Mouse (Mus musculus) hindbrain, postnatal 0 days (tissue): ENCODE measurements around the gene Bcat2. TPM values are rescaled to one million over a fixed set of nuclear protein-coding genes. Genes with fewer than 3 reads are reported as not detected.
A peak's percentile ranks its signal among the peaks of the same experiment; 100 is the strongest.
"Not testable (repeated sequence)": the region's sequence is repeated elsewhere in the genome, so short reads cannot be mapped to it uniquely, and the experiment has no call there.

ENCODE experiments used
- ATAC-seq: fragments of 200-750 bp; cut with Nextera tagmentation; 2 replicates; pipeline ENCODE4 v1.8.0; 2017; ENCODE audit warnings: mild to moderate bottlenecking, moderate TSS enrichment, moderate library complexity
- DNase-seq: peaks from one replicate; pipeline ENCODE4 v3.0.0-alpha.2; 2015; ENCODE audit warnings: low spot score
- H3K27ac ChIP-seq: fragments of 300-500 bp; sonication (generic); 2 replicates; pipeline ENCODE4 v1.5.1; 2014; ENCODE audit warnings: mild to moderate bottlenecking
- H3K27me3 ChIP-seq: fragments of 300-500 bp; sonication (generic); 2 replicates; pipeline ENCODE4 v1.6.1; 2014; ENCODE audit warnings: low read length, mixed read lengths; ENCODE audit not compliant: insufficient read depth
- H3K36me3 ChIP-seq: fragments of 300-500 bp; sonication (generic); 2 replicates; pipeline ENCODE4 v1.6.1; 2014; ENCODE audit warnings: low read length, mixed read lengths; ENCODE audit not compliant: insufficient read depth
- H3K4me1 ChIP-seq: fragments of 300-500 bp; sonication (generic); 2 replicates; pipeline ENCODE4 v1.6.1; 2014; ENCODE audit warnings: antibody characterized with exemption, low read length, mixed read lengths; ENCODE audit not compliant: insufficient read depth
- H3K4me2 ChIP-seq: fragments of 300-500 bp; sonication (generic); 2 replicates; pipeline ENCODE4 v1.6.1; 2014; ENCODE audit warnings: low read depth, mild to moderate bottlenecking, low read length, moderate library complexity, mixed read lengths
- H3K4me3 ChIP-seq: fragments of 300-500 bp; sonication (generic); 2 replicates; pipeline ENCODE4 v1.5.1; 2014; ENCODE audit warnings: low read length
- H3K9ac ChIP-seq: fragments of 300-500 bp; sonication (generic); replicated peaks from 2 replicates; pipeline ENCODE4 v1.6.1; 2014; ENCODE audit warnings: mild to moderate bottlenecking, low read length, moderate library complexity, mixed read lengths
- H3K9me3 ChIP-seq: fragments of 300-500 bp; sonication (generic); 2 replicates; pipeline ENCODE4 v1.6.1; 2016; ENCODE audit warnings: low read length, mixed read lengths
- CTCF ChIP-seq: IDR thresholded peaks from 2 replicates; pipeline ENCODE4 v1.5.1; 2016; ENCODE audit warnings: antibody characterized with exemption, control low read depth, low read depth
- WGBS: fragments of 180-500 bp; shearing (Covaris S2); extraction: QIAGEN DNeasy Blood & Tissue Kit; methylation state at CpG from one replicate; pipeline ENCODE4 v1.1.7; 2014; 5-methylcytosine and 5-hydroxymethylcytosine counted together
- polyA plus RNA-seq: library from polyadenylated mRNA; unstranded; fragments of >200 nt; fragmentation: Nextera tagmentation; extraction: Ambion mirVana; gene quantifications from 2 replicates; pipeline ENCODE4 v1.2.1, GENCODE M21; 2015
- total RNA-seq: library from RNA; depleted of rRNA; stranded (reverse); fragments of >200 nt; gene quantifications from 2 replicates; pipeline ENCODE4 v1.2.3, GENCODE M21; 2014

Gene Bcat2
- total and polyA plus RNA-seq, 2 experiments from 2014 or later, result 17.8 to 19.0 TPM

DNA sequence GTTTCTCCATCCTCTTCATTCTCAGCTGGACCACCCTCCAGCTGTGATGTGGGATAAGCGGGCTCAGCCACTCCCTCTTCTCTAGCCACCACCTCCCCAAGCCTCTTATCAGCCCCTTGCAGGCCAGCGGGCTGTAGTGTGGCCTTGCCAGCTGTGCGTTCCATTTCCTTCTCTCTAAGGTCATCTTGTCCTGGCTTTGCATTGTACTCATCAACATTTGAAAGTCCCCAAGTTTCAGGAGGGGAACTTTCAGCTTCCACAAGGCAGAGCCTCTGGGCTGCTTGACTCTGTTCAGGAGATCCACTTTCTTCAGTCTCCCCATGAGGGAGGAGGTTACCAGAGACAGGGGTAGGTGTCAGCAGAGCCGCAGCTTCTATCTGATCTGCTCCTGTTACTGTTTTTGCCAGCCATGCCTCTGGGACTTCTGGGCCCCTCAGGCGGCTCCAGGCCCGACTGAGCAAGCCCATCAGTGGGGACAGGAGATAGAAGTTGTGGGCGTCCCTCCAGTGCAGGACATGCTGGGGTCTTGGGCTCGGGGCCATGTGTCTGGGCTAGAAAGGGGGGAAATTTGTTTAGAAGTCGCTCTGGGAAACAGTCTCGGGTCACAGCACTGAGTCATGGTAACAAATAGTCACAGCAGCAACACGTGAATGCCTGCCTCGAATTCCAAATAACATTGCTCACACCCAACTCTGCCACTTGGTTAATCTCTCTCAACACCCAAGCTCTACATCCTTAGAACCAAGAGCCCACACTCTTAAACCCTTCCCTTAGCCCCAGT, 44.9 kb upstream of the Bcat2 start:
- no peak for TF ChIP-seq CTCF
- Histone ChIP-seq H3K9ac (peak overlapping the region; percentile 71), H3K27me3 (no peaks in the 10 kb centered on the region), H3K27ac (peak overlapping the region; percentile 83), H3K9me3 (no peaks in the 10 kb centered on the region), H3K4me3 (peak overlapping the region; percentile 71), H3K4me2 (peak overlapping the region; percentile 64), H3K36me3 (no peaks in the 10 kb centered on the region), H3K4me1 (peaks cover 11% of the 10 kb centered on the region; the same call in 1 of the 2 replicates)
- ATAC-seq (no peak), DNase-seq (peak; percentile 35)
- 24% methylated on average over 12 of the region's 12 CpGs for WGBS

DNA sequence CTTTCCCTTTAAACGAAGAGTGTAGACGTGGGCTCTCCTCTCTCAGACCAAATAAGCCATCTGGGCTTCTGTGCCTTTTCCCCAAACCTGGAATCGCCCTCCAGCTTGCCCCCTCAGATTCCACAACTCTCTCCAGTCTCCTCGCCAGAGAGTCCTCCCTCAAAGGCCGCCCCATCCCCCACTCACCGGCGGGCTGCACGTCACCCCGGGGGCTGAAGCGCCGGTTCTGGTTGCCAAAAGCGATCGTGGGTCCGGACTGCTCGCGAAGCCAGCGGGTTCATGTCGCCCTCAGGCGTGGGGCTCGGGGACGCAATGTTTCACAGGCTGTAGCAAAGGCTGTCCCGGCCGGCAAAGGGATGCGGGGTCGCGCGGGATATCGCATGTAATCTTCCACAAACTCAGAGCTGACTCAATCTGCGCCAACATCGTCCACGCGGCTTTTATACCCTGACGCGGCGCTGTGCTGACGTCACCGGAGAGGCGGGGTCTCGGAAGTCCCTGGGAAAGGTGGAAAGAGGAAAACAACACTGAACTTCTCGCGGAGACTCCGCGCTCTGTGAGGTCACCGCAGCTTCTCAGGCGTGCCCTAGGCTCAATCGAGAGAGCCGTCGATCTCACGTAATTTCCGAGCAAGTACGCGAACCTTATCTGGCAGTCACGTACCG, 44.0 kb upstream of the Bcat2 start, which contains the start of the genes Ppp1r15a and Plekha4:
TSS of gene Ppp1r15a (minus strand) at position 460 of the 665 bp plus-strand sequence.
TSS of gene Plekha4 (plus strand) at position 522 of the 665 bp plus-strand sequence.
- Histone ChIP-seq H3K36me3 (no peaks in the 10 kb centered on the region), H3K27ac (peak within 1 kb of the TSS; percentile 83), H3K4me3 (peak within 1 kb of the TSS; percentile 71), H3K9ac (peak within 1 kb of the TSS; percentile 71), H3K9me3 (no peaks in the 10 kb centered on the region), H3K4me1 (peaks cover 11% of the 10 kb centered on the region; the same call in 1 of the 2 replicates), H3K4me2 (peak within 1 kb of the TSS; percentile 64), H3K27me3 (no peaks in the 10 kb centered on the region)
- ATAC-seq (peak; percentile 91), DNase-seq (peak; percentile 94)
- no peak for TF ChIP-seq CTCF
- under 1% methylated on average over 54 of the region's 54 CpGs for WGBS

DNA sequence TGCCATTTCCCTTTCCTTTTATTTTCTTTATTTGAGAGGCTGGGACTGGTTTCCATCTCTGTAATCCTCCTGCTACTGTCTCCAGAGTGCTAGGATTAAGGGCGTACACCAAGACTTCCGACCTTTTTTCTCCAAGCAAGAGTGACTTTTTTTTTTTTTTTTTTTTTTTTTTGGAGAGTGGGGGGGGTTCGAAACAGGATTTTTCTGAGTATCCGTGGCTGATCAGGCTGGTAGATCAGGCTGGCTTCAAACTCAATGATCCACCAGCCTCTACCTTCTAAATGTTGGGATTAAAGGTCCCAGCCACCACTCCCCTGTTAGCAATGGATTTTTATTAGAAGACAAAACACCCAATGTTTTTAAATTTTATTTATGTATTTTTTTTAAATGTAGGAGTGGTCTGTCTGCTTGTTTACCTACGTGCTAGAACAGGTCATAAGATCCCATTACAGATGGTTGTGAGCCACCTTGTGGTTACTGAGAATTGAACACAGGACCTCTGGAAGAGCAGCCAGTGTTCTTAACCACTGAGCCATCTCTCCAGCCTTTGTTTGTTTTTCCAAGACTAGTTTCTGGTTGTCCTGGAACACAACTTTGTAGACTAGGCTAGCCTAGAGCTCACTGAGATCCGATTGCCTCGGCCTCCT, 43.4 kb upstream of the Bcat2 start:
- ATAC-seq (no peak), DNase-seq (no peak)
- WGBS, result 24% methylated on average over 7 of the region's 7 CpGs
- Histone ChIP-seq H3K9me3 (no peaks in the 10 kb centered on the region), H3K27ac (peak overlapping the region; percentile 83), H3K36me3 (no peaks in the 10 kb centered on the region), H3K9ac (peak overlapping the region; percentile 71), H3K4me1 (peaks cover 11% of the 10 kb centered on the region; the same call in 1 of the 2 replicates), H3K27me3 (no peaks in the 10 kb centered on the region), H3K4me2 (peak overlapping the region; percentile 64), H3K4me3 (peak overlapping the region; percentile 71)
- peak; percentile 36; the same call in 1 of the 2 replicates for TF ChIP-seq CTCF

- not testable (repeated sequence) for H3K27ac ChIP-seq, H3K9ac ChIP-seq, H3K4me3 ChIP-seq, H3K36me3 ChIP-seq, DNase-seq, H3K4me2 ChIP-seq, ATAC-seq, H3K27me3 ChIP-seq, H3K9me3 ChIP-seq
- H3K4me1 ChIP-seq, result peaks cover 11% of the 10 kb centered on the region; the same call in 1 of the 2 replicates
- WGBS, result 93% methylated on average over 6 of the region's 6 CpGs
Measured at GRCm38 (mm10) chr7:45527169-45527568, 42.8 kb upstream of the Bcat2 start.

DNA sequence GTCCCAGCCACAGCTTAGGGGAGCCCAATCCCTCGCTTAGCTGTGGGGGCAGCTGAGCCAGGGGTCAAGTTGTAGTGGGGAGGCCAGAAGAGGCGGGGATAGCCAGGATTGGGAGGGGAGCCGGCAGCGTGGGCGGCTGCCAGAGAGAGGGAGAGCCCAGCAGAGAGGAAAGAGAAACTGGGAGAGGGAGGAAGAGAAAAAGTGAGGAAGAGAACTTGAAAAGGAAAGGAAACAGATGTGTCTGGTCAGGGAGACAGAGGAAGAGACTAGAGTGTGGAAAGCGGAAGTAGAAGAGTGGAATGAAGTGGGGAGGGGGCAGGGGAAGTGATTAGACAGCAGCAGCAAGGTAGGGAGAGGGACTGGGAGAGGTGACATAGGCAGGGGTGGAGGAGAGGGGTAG, 40.5 kb upstream of the Bcat2 start:
- H3K4me1 ChIP-seq, result peaks cover 11% of the 10 kb centered on the region; the same call in 1 of the 2 replicates
- no peak overlapping the region for H3K4me3 ChIP-seq
- H3K9me3 ChIP-seq, result no peaks in the 10 kb centered on the region
- no peak overlapping the region for H3K27ac ChIP-seq
- no peak for TF ChIP-seq CTCF
- no peaks in the 10 kb centered on the region for H3K36me3 ChIP-seq
- ATAC-seq (no peak), DNase-seq (no peak)
- H3K27me3 ChIP-seq, result no peaks in the 10 kb centered on the region
- no peak overlapping the region for H3K9ac ChIP-seq
- H3K4me2 ChIP-seq, result no peak overlapping the region
- 18% methylated on average over 6 of the region's 6 CpGs for WGBS

GRCm38 (mm10) chr7:45530643-45531042, 39.3 kb upstream of the Bcat2 start:
- H3K4me2 ChIP-seq, result no peak overlapping the region
- H3K9ac ChIP-seq, result no peak overlapping the region

More at GRCm38 (mm10) chr7:45530643-45531042, 39.3 kb upstream of the Bcat2 start:
- DNase-seq, result no peak
- Histone ChIP-seq H3K27ac (no peak overlapping the region), H3K27me3 (no peaks in the 10 kb centered on the region), H3K4me1 (no peaks in the 10 kb centered on the region), H3K4me3 (no peak overlapping the region), H3K9me3 (no peaks in the 10 kb centered on the region), H3K36me3 (no peaks in the 10 kb centered on the region)
- 67% methylated on average over 2 of the region's 2 CpGs for WGBS
- ATAC-seq, result no peak
- TF ChIP-seq CTCF, result no peak
